Mouse (Mus musculus): ENCODE measurements around the gene Csnk1e. TPM values are rescaled to one million over a fixed set of nuclear protein-coding genes. Genes with fewer than 3 reads are reported as not detected.

Csnk1e gene
- total and polyA plus RNA-seq, 2 experiments from 2014 or later: 178 to 323 TPM

- ATAC-seq: no peak
- Histone ChIP-seq H3K27me3 (ENCODE audit: insufficient read depth, low read length) (no peaks in the 10 kb centered on the region), H3K27ac (no peak overlapping the region), H3K9me3 (ENCODE audit: low read length) (no peaks in the 10 kb centered on the region), H3K9ac (replicated peaks; ENCODE audit: low read length) (no peak overlapping the region), H3K4me2 (ENCODE audit: low read depth, low read length) (no peak overlapping the region), H3K4me1 (ENCODE audit: insufficient read depth, low read length) (peaks cover 5% of the 10 kb centered on the region; the same call in 1 of the 2 replicates), H3K4me3 (ENCODE audit: low read length) (no peak overlapping the region), H3K36me3 (ENCODE audit: insufficient read depth, low read length) (no peaks in the 10 kb centered on the region)
- TF ChIP-seq CTCF (IDR thresholded peaks at IDR 0.05; ENCODE audit: low read depth): no peak
- 86% methylated on average over 6 of the region's 6 CpGs for WGBS
- DNase-seq (ENCODE audit: low spot score): no peak
These were observed 62.3 kb downstream of the Csnk1e start for GRCm38 (mm10) chr15:79393101-79393500.

- H3K4me3 ChIP-seq (ENCODE audit: low read length): no peak overlapping the region
- no peak for TF ChIP-seq CTCF (IDR thresholded peaks at IDR 0.05; ENCODE audit: low read depth)
These were observed 62.8 kb downstream of the Csnk1e start for GRCm38 (mm10) chr15:79392527-79392926.

GRCm38 (mm10) chr15:79391447-79392093, 63.8 kb downstream of the Csnk1e start:
- H3K9ac ChIP-seq (replicated peaks; ENCODE audit: low read length): no peak overlapping the region
- peaks cover 5% of the 10 kb centered on the region; the same call in 1 of the 2 replicates for H3K4me1 ChIP-seq (ENCODE audit: insufficient read depth, low read length)
- TF ChIP-seq CTCF (IDR thresholded peaks at IDR 0.05; ENCODE audit: low read depth): no peak
- WGBS: 20% methylated on average over 7 of the region's 7 CpGs
- no peaks in the 10 kb centered on the region for H3K27me3 ChIP-seq (ENCODE audit: insufficient read depth, low read length)
- H3K36me3 ChIP-seq (ENCODE audit: insufficient read depth, low read length): no peaks in the 10 kb centered on the region
- ATAC-seq: peak; percentile 62
- H3K9me3 ChIP-seq (ENCODE audit: low read length): no peaks in the 10 kb centered on the region
- H3K27ac ChIP-seq: no peak overlapping the region; the same call in 1 of the 2 replicates
- H3K4me2 ChIP-seq (ENCODE audit: low read depth, low read length): no peak overlapping the region
- peak; percentile 69 for DNase-seq (ENCODE audit: low spot score)
- H3K4me3 ChIP-seq (ENCODE audit: low read length): no peak overlapping the region

More at GRCm38 (mm10) chr15:79392527-79392926, 62.8 kb downstream of the Csnk1e start:
- no peak for DNase-seq (ENCODE audit: low spot score)
- no peaks in the 10 kb centered on the region for H3K9me3 ChIP-seq (ENCODE audit: low read length)
- no peak for ATAC-seq
- H3K9ac ChIP-seq (replicated peaks; ENCODE audit: low read length): no peak overlapping the region
- no peak overlapping the region for H3K4me2 ChIP-seq (ENCODE audit: low read depth, low read length)
- H3K27ac ChIP-seq: no peak overlapping the region
- WGBS: 84% methylated on average over 5 of the region's 5 CpGs
- H3K27me3 ChIP-seq (ENCODE audit: insufficient read depth, low read length): no peaks in the 10 kb centered on the region
- H3K36me3 ChIP-seq (ENCODE audit: insufficient read depth, low read length): no peaks in the 10 kb centered on the region
- H3K4me1 ChIP-seq (ENCODE audit: insufficient read depth, low read length): peaks cover 5% of the 10 kb centered on the region; the same call in 1 of the 2 replicates

GRCm38 (mm10) chr15:79390434-79390833, 64.9 kb downstream of the Csnk1e start:
- peaks cover 5% of the 10 kb centered on the region; the same call in 1 of the 2 replicates for H3K4me1 ChIP-seq (ENCODE audit: insufficient read depth, low read length)
- no peak overlapping the region for H3K4me3 ChIP-seq (ENCODE audit: low read length)
- ATAC-seq (no peak), DNase-seq (ENCODE audit: low spot score) (no peak)
- no peaks in the 10 kb centered on the region for H3K9me3 ChIP-seq (ENCODE audit: low read length)
- whole genome bisulfite sequencing: 76% methylated on average over 6 of the region's 6 CpGs
- H3K27ac ChIP-seq: no peak overlapping the region
- no peaks in the 10 kb centered on the region for H3K27me3 ChIP-seq (ENCODE audit: insufficient read depth, low read length)
- no peaks in the 10 kb centered on the region for H3K36me3 ChIP-seq (ENCODE audit: insufficient read depth, low read length)
- no peak overlapping the region for H3K9ac ChIP-seq (replicated peaks; ENCODE audit: low read length)
- no peak overlapping the region for H3K4me2 ChIP-seq (ENCODE audit: low read depth, low read length)
- TF ChIP-seq CTCF (IDR thresholded peaks at IDR 0.05; ENCODE audit: low read depth): no peak

- no peak for TF ChIP-seq CTCF (IDR thresholded peaks at IDR 0.05; ENCODE audit: low read depth)
These were observed 67.2 kb downstream of the Csnk1e start for GRCm38 (mm10) chr15:79388171-79388570.

GRCm38 (mm10) chr15:79387611-79388010, 67.8 kb downstream of the Csnk1e start:
- no peak overlapping the region for H3K27ac ChIP-seq
- no peaks in the 10 kb centered on the region for H3K27me3 ChIP-seq (ENCODE audit: insufficient read depth, low read length)
- no peak for DNase-seq (ENCODE audit: low spot score)
- H3K9me3 ChIP-seq (ENCODE audit: low read length): no peaks in the 10 kb centered on the region
- H3K4me3 ChIP-seq (ENCODE audit: low read length): no peak overlapping the region
- H3K4me2 ChIP-seq (ENCODE audit: low read depth, low read length): no peak overlapping the region
- WGBS: 79% methylated on average over 7 of the region's 7 CpGs
- H3K4me1 ChIP-seq (ENCODE audit: insufficient read depth, low read length): peaks cover 5% of the 10 kb centered on the region; the same call in 1 of the 2 replicates
- H3K9ac ChIP-seq (replicated peaks; ENCODE audit: low read length): no peak overlapping the region
- no peaks in the 10 kb centered on the region for H3K36me3 ChIP-seq (ENCODE audit: insufficient read depth, low read length)
- no peak for TF ChIP-seq CTCF (IDR thresholded peaks at IDR 0.05; ENCODE audit: low read depth)
- no peak for ATAC-seq

More at GRCm38 (mm10) chr15:79388171-79388570, 67.2 kb downstream of the Csnk1e start:
- Histone ChIP-seq H3K36me3 (ENCODE audit: insufficient read depth, low read length) (no peaks in the 10 kb centered on the region), H3K9ac (replicated peaks; ENCODE audit: low read length) (no peak overlapping the region), H3K9me3 (ENCODE audit: low read length) (no peaks in the 10 kb centered on the region), H3K4me2 (ENCODE audit: low read depth, low read length) (no peak overlapping the region), H3K4me1 (ENCODE audit: insufficient read depth, low read length) (peaks cover 5% of the 10 kb centered on the region; the same call in 1 of the 2 replicates), H3K27ac (no peak overlapping the region), H3K4me3 (ENCODE audit: low read length) (no peak overlapping the region), H3K27me3 (ENCODE audit: insufficient read depth, low read length) (no peaks in the 10 kb centered on the region)
- DNase-seq (ENCODE audit: low spot score): no peak
- 79% methylated on average over 6 of the region's 6 CpGs for WGBS
- ATAC-seq: no peak

GRCm38 (mm10) chr15:79387081-79387480, 68.3 kb downstream of the Csnk1e start:
- WGBS: 53% methylated on average over 6 of the region's 6 CpGs
- Histone ChIP-seq H3K9me3 (ENCODE audit: low read length) (no peaks in the 10 kb centered on the region), H3K4me1 (ENCODE audit: insufficient read depth, low read length) (0 out of 2 replicates have a peak, but pooled peaks cover 5% of the 10 kb centered on the region), H3K36me3 (ENCODE audit: insufficient read depth, low read length) (no peaks in the 10 kb centered on the region), H3K4me3 (ENCODE audit: low read length) (no peak overlapping the region), H3K4me2 (ENCODE audit: low read depth, low read length) (no peak overlapping the region), H3K9ac (replicated peaks; ENCODE audit: low read length) (no peak overlapping the region), H3K27me3 (ENCODE audit: insufficient read depth, low read length) (no peaks in the 10 kb centered on the region), H3K27ac (no peak overlapping the region)
- no peak for TF ChIP-seq CTCF (IDR thresholded peaks at IDR 0.05; ENCODE audit: low read depth)
- DNase-seq (ENCODE audit: low spot score): no peak
- ATAC-seq: no peak
